ENCODE assay signal across 7 mouse cellular contexts in genomic region chr6:128143390-128144020, GRCm38 (mm10). TPM values are rescaled to one million over a fixed set of nuclear protein-coding genes. Genes with fewer than 3 reads are reported as not detected.
DNase-seq lines count a peak whose midpoint lies in the region; ATAC-seq and TF ChIP-seq lines count a peak whose summit lies in the region.

Gene Tspan9 (minus strand): TSS chr6:128143594.

- DNase-seq in adrenal gland, postnatal 10 days, result peak; percentile 90
- DNase-seq in embryo, embryonic 10.5 days (ENCODE audit: low spot score), result peak; percentile 86
- peak; percentile 8 to 49 for DNase-seq in spleen, postnatal 10 days (ENCODE audit: low spot score in 2 of 2)

- no peaks in the 10 kb centered on the region for H3K4me1 ChIP-seq in intestine, postnatal 0 days (replicated peaks; ENCODE audit: control insufficient read depth, insufficient read depth, low read length)
- peaks cover 26% of the 10 kb centered on the region for H3K4me1 ChIP-seq in limb, embryonic 12.5 days (replicated peaks)
- H3K4me1 ChIP-seq in midbrain, embryonic 13.5 days (replicated peaks), result peaks cover 21% of the 10 kb centered on the region

- H3K27me3 ChIP-seq in intestine, postnatal 0 days (replicated peaks; ENCODE audit: control insufficient read depth, insufficient read depth, low read length), result no peaks in the 10 kb centered on the region
- peaks cover 5% of the 10 kb centered on the region for H3K27me3 ChIP-seq in limb, embryonic 12.5 days
- peaks cover 11% of the 10 kb centered on the region for H3K27me3 ChIP-seq in midbrain, embryonic 13.5 days

- H3K36me3 ChIP-seq in intestine, postnatal 0 days (ENCODE audit: control insufficient read depth, insufficient read depth), result no peaks in the 10 kb centered on the region
- H3K36me3 ChIP-seq in limb, embryonic 12.5 days, result no peaks in the 10 kb centered on the region
- no peaks in the 10 kb centered on the region for H3K36me3 ChIP-seq in midbrain, embryonic 13.5 days

- peak; percentile 53 for TF ChIP-seq CTCF in intestine, postnatal 0 days (IDR thresholded peaks at IDR 0.05; ENCODE audit: low read depth)

- peak within 1 kb of the TSS; percentile 73 for H3K27ac ChIP-seq in intestine, postnatal 0 days (ENCODE audit: low read depth, low read length)
- peak within 1 kb of the TSS; percentile 84 for H3K27ac ChIP-seq in limb, embryonic 12.5 days
- no peak within 1 kb of the TSS for H3K27ac ChIP-seq in midbrain, embryonic 13.5 days

- peak within 1 kb of the TSS; percentile 73 for H3K4me3 ChIP-seq in intestine, postnatal 0 days (ENCODE audit: low read depth, low read length)
- peak within 1 kb of the TSS; percentile 68 for H3K4me3 ChIP-seq in limb, embryonic 12.5 days (replicated peaks)
- H3K4me3 ChIP-seq in midbrain, embryonic 13.5 days (replicated peaks), result peak within 1 kb of the TSS; percentile 62

- peak within 1 kb of the TSS; percentile 66 for H3K9ac ChIP-seq in intestine, postnatal 0 days (ENCODE audit: low read depth, low read length)
- H3K9ac ChIP-seq in limb, embryonic 12.5 days (replicated peaks), result peak within 1 kb of the TSS; percentile 79
- peak within 1 kb of the TSS; percentile 72 for H3K9ac ChIP-seq in midbrain, embryonic 13.5 days (replicated peaks)

- no peaks in the 10 kb centered on the region for H3K9me3 ChIP-seq in intestine, postnatal 0 days (ENCODE audit: control insufficient read depth)
- H3K9me3 ChIP-seq in limb, embryonic 12.5 days, result no peaks in the 10 kb centered on the region
- H3K9me3 ChIP-seq in midbrain, embryonic 13.5 days, result no peaks in the 10 kb centered on the region

- under 1% methylated on average over 54 of the region's 56 CpGs for WGBS in intestine, postnatal 0 days
- WGBS in limb, embryonic 12.5 days, result under 1% methylated on average over 44 of the region's 56 CpGs
- 2% methylated on average over 41 of the region's 56 CpGs for WGBS in midbrain, embryonic 13.5 days

- ATAC-seq in granulocyte monocyte progenitor cell, adult 5-6 weeks (replicated peaks; ENCODE audit: poor library complexity, severe bottlenecking), result peak; percentile 88
- peak; percentile 91 for ATAC-seq in intestine, postnatal 0 days
- ATAC-seq in limb, embryonic 12.5 days (ENCODE audit: insufficient number of reproducible peaks, insufficient read depth, low FRiP score, low TSS enrichment, low read depth), result peak; percentile 88
- peak; percentile 90 for ATAC-seq in midbrain, embryonic 13.5 days

- peak within 1 kb of the TSS; percentile 90 for H3K4me2 ChIP-seq in intestine, postnatal 0 days (replicated peaks; ENCODE audit: low read depth)
- peak within 1 kb of the TSS; percentile 63 for H3K4me2 ChIP-seq in limb, embryonic 12.5 days
- H3K4me2 ChIP-seq in midbrain, embryonic 13.5 days (replicated peaks), result peak within 1 kb of the TSS; percentile 76

RNA-seq across cellular contexts. Expression of gene Tspan9, which starts in this region (rescaled TPM):
- total RNA-seq in adrenal gland, postnatal 10 days (2021), result 10 to 100 TPM; 55.8 to 66.3 TPM
- 2.2 TPM in 1 of 2 replicates, not detected in the other for total RNA-seq in granulocyte monocyte progenitor cell, adult 5-6 weeks (2014; fragmentation: Nextera tagmentation)
- 0.62 and 3.4 TPM in 2 replicates for total RNA-seq in granulocyte monocyte progenitor cell, adult 5-6 weeks (2017)
- polyA plus RNA-seq in intestine, postnatal 0 days (2015; fragmentation: Nextera tagmentation; extraction: Ambion mirVana), result 49.8 and 55.5 TPM in 2 replicates
- 103 and 114 TPM in 2 replicates for polyA plus RNA-seq in limb, embryonic 12.5 days (2016; fragmentation: Nextera tagmentation; extraction: Ambion mirVana)
- polyA plus RNA-seq in midbrain, embryonic 13.5 days (2015; fragmentation: Nextera tagmentation; extraction: Ambion mirVana), result 24.0 and 29.3 TPM in 2 replicates

Comparison
In these comparisons a context has a peak if more than half of its experiments do, and no peak if none do; other contexts are left out.
1. RNA of gene Tspan9 (total RNA-seq): 55.8 to 66.3 TPM in adrenal gland, postnatal 10 days; 0.62 to 3.4 TPM in granulocyte monocyte progenitor cell, adult 5-6 weeks; every median in the first group is over 10 times any median in the second.
2. DNase-seq: peak in every context shown above with its lines; median percentile 90 in adrenal gland, postnatal 10 days; 86 in embryo, embryonic 10.5 days; 28 in spleen, postnatal 10 days.
3. Peak in every context shown above with its lines, with median percentiles within 50 percentile points of each other: ATAC-seq, H3K4me2 ChIP-seq, H3K4me3 ChIP-seq and H3K9ac ChIP-seq.